Mouse (Mus musculus) small intestine, adult 10 weeks (tissue): Measurements from ENCODE around the gene Olfr846. TPM values are rescaled to one million over a fixed set of nuclear protein-coding genes. Genes with fewer than 3 reads are reported as not detected.

Source experiments
- polyA plus RNA-seq: library from polyadenylated mRNA; stranded (reverse); fragments of 350-450 nt; fragmentation: Illumina TruSeq; extraction: RNeasy Lipid Tissue Mini Kit (QIAGEN cat#74804); gene quantifications from one replicate; pipeline ENCODE4 v1.2.3, GENCODE M21; 2014; ENCODE audit warnings: low replicate concordance

Olfr846 gene
- not detected for polyA plus RNA-seq

DNA sequence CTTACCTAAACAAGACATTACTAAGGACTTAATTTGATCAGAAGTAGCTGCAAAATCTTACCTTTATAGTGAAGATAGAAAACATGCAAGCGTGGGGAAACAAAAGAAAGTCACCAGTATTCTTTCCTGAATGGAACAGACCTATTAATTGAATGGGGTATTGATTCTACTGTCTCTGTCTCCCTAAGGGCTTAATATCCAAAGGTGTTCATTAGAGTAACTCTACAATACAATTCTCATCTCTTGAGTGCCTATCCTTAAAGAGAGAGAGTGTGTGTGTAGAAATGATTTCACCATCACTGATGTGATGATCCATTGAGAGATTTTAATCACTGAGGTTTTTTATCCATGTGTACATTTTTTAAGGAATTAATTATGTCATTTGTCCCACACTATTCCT is at the start of gene Olfr846:
Gene Olfr846, minus strand, starts transcription at position 101 of the 400 bp plus-strand sequence.

DNA sequence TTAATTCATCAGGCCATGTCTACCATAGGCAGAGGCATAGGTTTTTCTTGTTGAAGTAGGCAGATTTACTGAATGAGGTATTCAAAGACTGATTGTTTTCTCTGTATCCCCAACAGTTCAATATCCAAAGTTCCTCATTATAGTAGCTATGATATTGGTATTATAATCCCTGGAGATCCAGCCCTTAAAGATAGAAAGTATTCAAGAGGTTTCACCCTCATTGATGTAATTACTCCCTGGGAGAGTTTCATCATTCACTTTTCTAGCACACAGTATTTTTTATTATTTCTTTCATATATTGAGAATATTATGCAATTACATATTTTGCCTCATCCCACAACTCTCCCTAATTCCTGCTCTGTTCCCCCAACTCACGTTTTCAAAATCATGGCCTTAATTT is 14.8 kb upstream of the Olfr846 start, which contains the start of gene Olfr847:
Gene Olfr847, minus strand, starts transcription at position 101 of the 400 bp plus-strand sequence.

DNA sequence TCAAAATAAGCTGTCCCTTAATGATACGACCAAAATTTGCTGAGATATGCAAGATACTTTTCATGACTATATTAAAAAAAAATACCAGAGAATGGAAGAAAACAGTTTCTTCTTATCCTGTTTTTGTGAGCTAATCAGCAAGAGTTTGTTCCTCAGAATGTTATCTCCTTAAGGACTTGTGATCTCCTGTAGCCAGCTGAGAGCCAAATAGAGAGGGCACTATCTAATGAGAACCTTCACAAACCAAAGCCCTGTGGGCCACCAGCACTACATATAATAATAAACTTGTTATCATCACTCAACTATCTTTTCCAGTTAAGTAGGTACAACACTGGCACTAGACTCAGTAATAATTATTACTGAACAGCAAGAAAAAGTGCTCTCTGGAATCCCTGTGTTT is 27.6 kb downstream of the Olfr846 start, which contains the start of gene Olfr845:
Gene Olfr845, plus strand, starts transcription at position 301 of the 400 bp plus-strand sequence.

DNA sequence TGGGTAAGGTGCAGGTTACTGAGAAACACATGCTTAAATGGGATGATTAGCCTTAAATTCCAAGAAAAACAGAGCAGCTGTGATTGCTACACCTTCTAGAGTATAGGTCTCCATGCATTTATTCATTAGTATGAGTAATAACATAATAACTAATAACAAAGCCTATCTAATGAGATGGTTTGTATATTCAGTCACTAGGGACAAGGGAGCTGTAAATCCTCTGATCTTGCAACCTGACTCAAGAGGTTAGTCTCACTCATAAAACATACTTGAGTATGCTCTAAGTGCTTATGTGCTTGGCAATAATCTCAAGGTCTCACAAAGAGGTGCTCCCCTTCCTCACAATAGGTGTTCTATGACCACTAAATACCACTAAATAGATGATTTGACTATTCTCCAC is 47.8 kb downstream of the Olfr846 start, which contains the start of gene Olfr844:
Gene Olfr844, plus strand, starts transcription at position 301 of the 400 bp plus-strand sequence.

Other genes starting within 250 kb of the Olfr846 start
- not detected for gene Olfr836, start 243.6 kb downstream of the Olfr846 start, polyA plus RNA-seq
- gene Olfr837, start 227.7 kb downstream of the Olfr846 start, polyA plus RNA-seq = not detected
- not detected for gene Olfr839-ps1, start 186.7 kb downstream of the Olfr846 start, polyA plus RNA-seq
- gene Olfr843, start 112.0 kb downstream of the Olfr846 start, polyA plus RNA-seq = not detected
- gene Olfr844, start 47.7 kb downstream of the Olfr846 start, polyA plus RNA-seq = not detected
- not detected for gene Olfr845, start 27.5 kb downstream of the Olfr846 start, polyA plus RNA-seq
- not detected for gene Olfr847, start 14.7 kb upstream of the Olfr846 start, polyA plus RNA-seq
- not detected for gene Olfr849, start 76.3 kb upstream of the Olfr846 start, polyA plus RNA-seq
- gene Olfr850, start 114.2 kb upstream of the Olfr846 start, polyA plus RNA-seq = not detected
- gene Olfr851, start 129.3 kb upstream of the Olfr846 start, polyA plus RNA-seq = not detected
- not detected for gene Olfr853, start 177.1 kb upstream of the Olfr846 start, polyA plus RNA-seq
- not detected for gene Olfr854, start 203.4 kb upstream of the Olfr846 start, polyA plus RNA-seq
- gene Olfr855, start 218.6 kb upstream of the Olfr846 start, polyA plus RNA-seq = not detected